Mouse (Mus musculus) 3T3-L1 (cell line): Measurements from ENCODE around the gene Tas2r125.
"Not testable (repeated sequence)": the region's sequence is repeated elsewhere in the genome, so short reads cannot be mapped to it uniquely, and the experiment has no call there.

ENCODE experiments used
- DNase-seq: peaks from one replicate; pipeline ENCODE4 v3.0.0-alpha.2; 2015; ENCODE audit warnings: low read depth, low spot score

Tas2r125 gene

GRCm38 (mm10) chr6:132909351-132909750 is at the start of gene Tas2r125:
Gene Tas2r125 (plus strand): TSS chr6:132909651.
- no peak for DNase-seq

- no peak for DNase-seq
Measured at GRCm38 (mm10) chr6:132867708-132868107, 41.7 kb upstream of the Tas2r125 start, which contains the start of gene Tas2r110. Gene Tas2r110 (plus strand): TSS chr6:132868008.

GRCm38 (mm10) chr6:132892711-132893110 is 16.7 kb upstream of the Tas2r125 start, which contains the start of gene Tas2r113:
Gene Tas2r113 (plus strand): TSS chr6:132893011.
- no peak for DNase-seq

DNA sequence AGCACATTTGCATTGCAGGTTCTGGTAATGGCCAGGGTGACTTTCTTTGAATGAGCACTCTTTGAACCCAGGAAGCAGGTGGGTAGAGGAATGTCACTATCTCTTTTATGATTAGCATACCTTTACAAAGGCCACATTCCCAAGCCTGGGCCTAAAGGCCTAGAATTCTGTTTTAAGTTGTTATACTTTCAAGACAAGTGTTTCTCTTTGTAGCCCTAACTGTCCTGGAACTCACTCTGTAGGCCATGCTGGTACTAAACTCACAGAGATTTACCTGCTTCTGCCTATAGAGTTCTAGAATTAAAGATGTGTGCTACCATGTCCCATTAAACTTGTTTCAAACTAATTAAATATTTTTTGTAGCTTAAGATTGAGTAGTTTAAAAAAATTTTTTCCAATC is 31.9 kb downstream of the Tas2r125 start:
- DNase-seq = not testable (repeated sequence)

- DNase-seq = no peak
Measured at GRCm38 (mm10) chr6:132950802-132951201, 41.4 kb downstream of the Tas2r125 start, which contains the start of gene Tas2r129. Gene Tas2r129 (plus strand): TSS chr6:132951102.

DNA sequence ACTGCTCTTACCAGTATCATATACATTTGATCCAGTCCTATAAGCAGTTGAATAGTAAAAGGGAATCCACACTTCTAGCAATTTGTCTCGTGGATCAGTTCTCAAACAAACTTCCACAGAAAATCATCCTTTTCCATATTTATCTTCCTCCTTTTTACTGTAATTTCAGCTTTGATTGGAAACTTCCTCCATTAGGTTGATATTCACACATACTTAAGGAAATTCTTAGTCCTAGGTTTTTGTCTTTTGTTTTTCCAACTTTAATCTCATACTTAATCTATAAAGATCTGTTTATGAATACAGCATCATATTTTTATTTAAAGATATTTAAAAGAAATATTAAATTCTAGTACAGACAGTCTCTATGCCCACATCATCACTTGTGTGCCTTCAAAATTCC is 48.4 kb downstream of the Tas2r125 start, which contains the start of gene Tas2r131:
Gene Tas2r131, minus strand, starts transcription at position 101 of the 400 bp plus-strand sequence.
- DNase-seq = no peak
